Mouse (Mus musculus) 416B (cell line): Measurements from ENCODE around the gene Olfr1389.
"Not testable (repeated sequence)": the region's sequence is repeated elsewhere in the genome, so short reads cannot be mapped to it uniquely, and the experiment has no call there.

ENCODE experiments used
- DNase-seq: peaks from one replicate; pipeline ENCODE4 v3.0.0; 2011; ENCODE audit warnings: low read depth

Gene Olfr1389

DNA sequence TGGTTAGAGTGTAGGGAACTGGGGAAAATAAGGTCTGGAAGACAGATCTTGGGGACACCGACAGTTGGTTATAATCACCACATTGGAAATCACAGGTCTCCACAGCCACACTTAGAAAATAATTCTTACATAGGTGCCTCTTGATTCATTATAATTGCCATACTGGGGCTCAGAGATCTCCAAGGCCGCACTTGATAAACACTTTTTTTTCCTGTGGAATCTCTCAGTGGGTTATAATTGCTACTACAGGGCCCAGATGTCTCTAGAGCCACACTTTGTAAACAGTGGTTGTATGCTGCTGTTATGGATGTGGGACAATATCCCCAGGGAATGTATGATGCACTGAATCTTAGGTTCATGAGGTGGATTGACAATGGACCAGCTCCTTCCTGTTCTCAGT lies at the start of gene Olfr1389:
TSS of gene Olfr1389 (plus strand) at position 301 of the 400 bp plus-strand sequence.
- DNase-seq, result no peak

DNA sequence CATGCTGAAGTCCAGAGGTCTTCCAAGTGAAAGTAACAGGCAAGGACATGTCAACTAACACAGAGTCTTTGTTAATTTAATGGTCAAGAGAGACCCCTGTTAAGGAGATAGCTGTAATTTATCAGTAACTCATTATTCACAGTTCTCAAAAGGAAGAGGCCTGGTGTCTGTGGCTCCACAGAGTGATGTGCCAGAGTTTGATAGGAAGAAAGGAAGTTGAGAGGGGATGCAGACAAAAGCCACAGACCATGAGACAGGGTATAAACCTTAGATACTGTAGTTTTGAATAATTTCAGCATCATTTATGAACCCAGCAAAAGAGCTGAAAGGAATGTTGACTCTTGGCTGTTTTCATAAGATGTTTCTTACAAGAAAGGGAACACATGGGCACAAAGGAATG lies 39.7 kb upstream of the Olfr1389 start:
- DNase-seq, result peak; percentile 75

DNA sequence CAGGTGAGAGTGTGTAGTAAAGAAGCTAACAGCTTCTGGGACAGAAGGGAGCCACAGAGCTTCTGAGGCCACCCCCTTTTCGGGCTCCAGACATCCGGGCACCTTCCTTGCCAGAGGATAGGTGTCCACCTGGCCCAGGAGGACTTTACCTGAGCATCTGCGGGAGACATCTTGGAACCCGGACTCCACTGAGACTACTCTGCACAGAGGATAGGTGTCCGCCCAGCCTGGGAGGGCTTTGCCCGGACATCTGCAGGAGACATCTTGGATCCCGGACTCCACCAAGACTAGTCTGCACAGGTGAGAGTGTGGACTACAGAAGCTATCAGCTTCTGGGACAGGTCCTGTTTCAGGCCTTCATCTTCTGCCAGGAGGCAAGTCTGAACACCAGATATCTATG lies 36.7 kb upstream of the Olfr1389 start:
- DNase-seq, result not testable (repeated sequence)

DNA sequence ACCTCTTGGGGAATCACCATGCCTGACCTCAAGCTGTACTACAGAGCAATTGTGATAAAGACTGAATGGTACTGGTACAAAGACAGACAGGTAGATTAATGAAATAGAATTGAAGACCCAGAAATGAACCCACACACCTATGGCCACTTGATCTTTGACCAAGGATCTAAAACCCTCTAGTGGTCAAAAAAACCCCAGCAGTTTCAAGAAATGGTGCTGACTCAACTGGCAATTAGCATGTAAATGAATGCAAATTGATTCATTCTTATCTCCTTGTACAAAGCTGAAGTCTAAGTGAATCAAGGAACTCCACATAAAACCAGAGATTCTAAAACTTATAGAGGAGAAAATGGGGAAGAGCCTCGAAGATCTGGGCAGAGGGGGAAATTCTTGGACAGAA lies 30.2 kb upstream of the Olfr1389 start:
- DNase-seq, result not testable (repeated sequence)

DNA sequence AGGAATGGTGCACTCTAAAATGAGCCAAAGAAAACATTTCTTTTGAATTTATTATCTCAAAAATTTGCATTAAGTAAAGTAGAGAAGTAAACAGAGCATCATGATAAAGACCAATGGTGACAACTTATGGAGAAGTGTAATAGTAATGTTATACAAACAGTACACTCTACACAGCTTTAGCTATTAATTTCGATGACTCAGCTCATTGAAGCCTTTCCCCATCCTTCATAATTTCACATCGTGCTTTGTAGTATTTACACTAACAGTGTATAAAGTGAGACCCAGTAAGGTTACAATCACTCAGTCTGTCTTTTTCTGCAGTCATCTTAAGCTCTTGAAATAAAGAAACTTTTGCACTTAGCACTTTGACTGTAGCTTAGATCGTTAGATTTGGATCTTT lies 16.1 kb upstream of the Olfr1389 start:
- DNase-seq, result no peak

DNA sequence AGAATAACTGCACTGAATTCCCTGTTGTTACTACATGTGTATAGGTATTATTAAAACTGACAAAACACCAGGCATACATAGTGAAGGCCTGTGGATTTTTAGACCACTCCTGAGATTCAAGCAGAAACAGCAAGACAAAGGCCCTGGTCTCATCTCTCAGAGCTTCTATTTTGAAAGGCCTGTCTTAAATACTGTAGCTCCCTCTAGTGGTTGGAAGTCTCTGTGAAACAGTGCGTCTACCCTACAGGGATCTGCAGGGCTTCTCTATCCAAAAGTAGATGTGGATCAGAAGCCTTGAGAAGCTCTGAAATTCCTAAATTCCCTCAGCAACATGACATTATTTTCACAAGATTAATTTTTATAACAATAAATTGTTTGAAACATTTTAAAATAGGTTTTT lies 12.3 kb upstream of the Olfr1389 start:
- DNase-seq, result peak; percentile 81

DNA sequence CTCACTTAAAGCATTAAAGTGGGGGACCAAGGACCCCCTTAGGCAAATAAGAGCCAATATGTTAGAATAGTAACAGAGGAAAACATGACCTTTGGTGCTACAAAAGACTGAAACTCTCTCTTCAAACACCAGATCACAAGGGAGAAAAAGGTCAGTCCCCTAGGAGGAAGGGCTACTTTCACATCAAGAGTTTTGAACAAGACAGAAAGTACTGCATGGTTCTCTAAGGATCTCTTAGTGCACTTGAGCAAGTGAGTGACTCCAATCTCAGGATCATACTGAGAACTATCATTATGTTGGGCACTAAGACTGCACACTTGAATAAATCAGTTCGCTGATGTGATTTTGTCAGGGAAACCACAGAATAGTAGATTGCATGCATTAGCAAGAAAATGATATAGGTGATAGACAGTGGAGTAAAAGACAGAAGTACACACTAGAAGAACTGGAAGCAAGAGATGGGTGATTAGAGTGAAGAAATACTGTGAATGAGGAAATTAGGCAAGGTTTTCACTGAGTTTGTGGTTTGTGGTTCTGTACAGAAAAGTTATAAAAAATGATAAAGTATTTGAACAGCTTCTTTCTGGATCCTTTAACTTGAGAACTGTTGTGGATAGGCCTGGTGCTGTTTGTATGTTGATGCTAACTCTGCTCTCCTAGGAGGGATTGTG lies 2.5 kb downstream of the Olfr1389 start:
- DNase-seq, result peak; percentile 53

DNA sequence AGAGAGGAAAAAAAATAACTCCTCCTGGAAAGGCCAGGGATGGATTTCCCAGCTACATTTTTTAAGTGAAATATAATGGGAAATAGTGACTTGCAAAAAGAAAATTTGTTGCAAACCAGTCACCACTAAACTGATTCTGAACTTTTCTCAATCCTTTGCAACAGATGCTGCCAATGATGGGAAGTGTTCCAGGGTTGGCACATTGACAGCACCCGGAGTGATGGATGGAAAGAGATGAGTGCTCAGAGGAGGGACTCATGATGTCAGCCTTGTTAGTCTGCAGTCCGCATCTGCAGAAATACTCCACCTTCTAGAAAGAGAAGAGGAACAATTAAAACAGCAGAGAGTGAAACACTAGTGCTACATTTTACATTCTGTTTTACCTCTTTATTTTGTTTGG lies 6.8 kb downstream of the Olfr1389 start:
- no peak for DNase-seq

DNA sequence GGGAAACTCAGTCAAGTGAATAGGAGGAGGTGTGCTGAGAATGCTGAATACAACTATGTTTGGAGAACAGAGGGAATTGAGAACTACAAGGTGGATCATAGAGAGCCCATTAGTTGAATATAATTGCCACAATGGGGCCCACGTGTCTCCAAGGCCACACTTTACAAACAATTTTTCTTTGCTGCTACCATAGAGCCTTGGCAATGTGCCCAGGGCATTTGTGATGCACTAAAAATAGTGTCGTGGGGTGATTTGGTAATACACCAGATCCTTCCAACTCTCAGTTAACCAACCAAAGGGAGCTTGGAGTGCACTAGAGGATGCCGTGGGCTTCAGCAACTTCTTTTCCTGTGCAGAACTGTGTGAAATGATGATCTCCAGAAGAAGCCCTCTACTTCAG lies 13.5 kb downstream of the Olfr1389 start, which contains the start of gene Olfr1388:
TSS of gene Olfr1388 (plus strand) at position 214 of the 400 bp plus-strand sequence.
- peak; percentile 3 for DNase-seq

DNA sequence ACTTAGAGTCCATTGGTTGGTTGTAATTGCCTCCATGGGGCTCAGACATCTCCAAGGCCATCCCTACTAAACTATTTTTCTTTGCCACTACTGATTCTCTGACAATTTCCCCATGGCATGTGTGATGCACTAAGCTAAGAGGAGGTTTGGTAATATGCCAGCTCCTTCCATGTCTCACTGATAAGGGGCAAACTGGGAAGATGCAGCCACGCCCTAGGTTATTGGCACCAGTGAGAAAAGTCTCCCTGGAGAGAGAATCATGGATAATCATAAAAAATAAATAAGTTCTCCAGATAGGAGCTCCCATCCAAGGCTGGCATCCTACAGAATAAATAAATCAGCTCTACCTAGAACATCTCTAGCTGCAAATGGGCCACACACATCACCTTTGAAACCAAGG lies 32.2 kb downstream of the Olfr1389 start, which contains the start of gene Olfr1387:
TSS of gene Olfr1387 (plus strand) at position 301 of the 400 bp plus-strand sequence.
- DNase-seq, result no peak

DNA sequence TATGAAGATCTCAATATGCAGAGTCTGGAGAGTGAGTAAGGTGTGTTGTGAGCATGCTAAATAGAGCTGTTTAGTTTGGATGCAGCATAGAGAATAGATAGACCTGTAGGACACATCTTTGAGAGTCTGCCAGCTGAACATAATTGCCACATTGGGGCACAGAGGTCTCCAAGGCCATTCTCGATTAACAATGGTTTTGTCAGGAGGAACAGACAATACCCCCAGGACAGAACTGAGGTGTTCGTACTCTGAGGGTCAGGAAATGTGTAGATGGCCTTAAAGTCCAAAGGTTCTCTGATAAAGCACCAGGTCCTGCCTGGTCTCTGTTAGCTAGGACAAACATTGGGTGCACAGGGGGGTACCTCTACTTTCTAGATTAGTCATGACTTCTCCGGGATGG lies 41.9 kb downstream of the Olfr1389 start, which contains the start of gene Olfr1386:
TSS of gene Olfr1386 (plus strand) at position 301 of the 400 bp plus-strand sequence.
- DNase-seq, result not testable (repeated sequence)
